Mouse (Mus musculus) MN1 (cell line): ENCODE results near the gene Rab34.

Experiments used
- DNase-seq: peaks from one replicate; pipeline ENCODE4 v3.0.0-alpha.2; 2016; ENCODE audit warnings: low spot score

Gene Rab34

GRCm38 (mm10) chr11:78215709-78216317 lies 27.6 kb downstream of the Rab34 start:
- DNase-seq = no peak

GRCm38 (mm10) chr11:78223586-78223985 lies 35.4 kb downstream of the Rab34 start:
- no peak for DNase-seq

GRCm38 (mm10) chr11:78231518-78231917 lies 43.3 kb downstream of the Rab34 start:
- no peak for DNase-seq

GRCm38 (mm10) chr11:78240193-78240857 lies 52.1 kb downstream of the Rab34 start:
- peak; percentile 49 for DNase-seq
